28 mouse cellular contexts compared by ENCODE assay signal in genomic region chr11:79122556-79122955, GRCm38 (mm10). TPM values are rescaled to one million over a fixed set of nuclear protein-coding genes. Genes with fewer than 3 reads are reported as not detected.
DNase-seq lines count a peak whose midpoint lies in the region; ATAC-seq and TF ChIP-seq lines count a peak whose summit lies in the region.
"Had no signal": no experiment of that assay in that cellular context is flagged by ENCODE, and none has a peak within 500 bp of the region (broad histone marks: within the 10 kb centered on the region; RNA-seq: fewer than 3 reads in every experiment).

No protein-coding gene starts in this region.

- 37% methylated on average over 10 of the region's 10 CpGs for WGBS in liver, embryonic 12.5 days (ENCODE audit: insufficient replicate concordance)
- WGBS in bone marrow, adult 2 months, result 26% methylated on average over 10 of the region's 10 CpGs
- WGBS in forebrain, embryonic 12.5 days, result 92% methylated on average over 10 of the region's 10 CpGs
- WGBS in midbrain, embryonic 13.5 days, result 92% methylated on average over 10 of the region's 10 CpGs

- no peak for DNase-seq in liver
- peak; percentile 52 for DNase-seq in CD4-positive, CD25-positive, alpha-beta regulatory T cell, adult 2 months (ENCODE audit: low read depth, low spot score)
- DNase-seq in kidney, postnatal 25 days, result no peak
- DNase-seq: adrenal gland, postnatal 36 days; B cell, adult 2 months; cerebellum, adult 2 months; cerebellum, postnatal 25 days; gastrocnemius, postnatal 25 days; heart, adult 2 months; heart, postnatal 14 days; kidney, adult 8-10 months; layer of hippocampus, adult 9-11 months; lung, adult 2 months; lung, postnatal 10 days; thymus, adult 18-20 months; thymus, postnatal 4 days had no signal

- H3K27ac ChIP-seq in liver, embryonic 12.5 days, result no peak overlapping the region
- 0 out of 2 replicates have a peak overlapping the region, but pooled peaks have one; percentile 0 for H3K27ac ChIP-seq in bone marrow, adult 2 months (ENCODE audit: control insufficient read depth, insufficient read depth, low read depth, low read length, poor library complexity)
- H3K27ac ChIP-seq in forebrain, embryonic 12.5 days, result no peak overlapping the region
- H3K27ac ChIP-seq in midbrain, embryonic 13.5 days, result no peak overlapping the region
- H3K27ac ChIP-seq: forebrain, embryonic 15.5 days; heart, adult 2 months; hindbrain, embryonic 10.5 days; hindbrain, embryonic 15.5 days; kidney, postnatal 0 days; macrophage; midbrain, embryonic 12.5 days had no signal

- no peak overlapping the region for H3K4me2 ChIP-seq in liver, embryonic 12.5 days
- H3K4me2 ChIP-seq in forebrain, embryonic 12.5 days, result no peak overlapping the region
- H3K4me2 ChIP-seq in midbrain, embryonic 13.5 days (replicated peaks), result no peak overlapping the region
- H3K4me2 ChIP-seq: forebrain, embryonic 15.5 days; hindbrain, embryonic 15.5 days; midbrain, embryonic 12.5 days had no signal

- 0 out of 2 replicates have a peak, but pooled peaks cover under 1% of the 10 kb centered on the region for H3K9me3 ChIP-seq in liver, embryonic 12.5 days (replicated peaks)
- H3K9me3 ChIP-seq in forebrain, embryonic 12.5 days, result no peaks in the 10 kb centered on the region
- no peaks in the 10 kb centered on the region for H3K9me3 ChIP-seq in midbrain, embryonic 13.5 days
- H3K9me3 ChIP-seq: forebrain, embryonic 15.5 days; hindbrain, embryonic 10.5 days; hindbrain, embryonic 15.5 days; midbrain, embryonic 12.5 days had no signal

- TF ChIP-seq CTCF in bone marrow, adult 2 months (IDR thresholded peaks at IDR 0.05; ENCODE audit: control insufficient read depth, insufficient read depth, low read length), result no peak

- H3K36me3 ChIP-seq in liver, embryonic 12.5 days, result no peaks in the 10 kb centered on the region
- no peaks in the 10 kb centered on the region for H3K36me3 ChIP-seq in forebrain, embryonic 12.5 days (replicated peaks)
- no peaks in the 10 kb centered on the region for H3K36me3 ChIP-seq in midbrain, embryonic 13.5 days
- H3K36me3 ChIP-seq: forebrain, embryonic 15.5 days; hindbrain, embryonic 10.5 days; hindbrain, embryonic 15.5 days; midbrain, embryonic 12.5 days had no signal

- TF ChIP-seq POLR2A in bone marrow, adult 2 months (IDR thresholded peaks at IDR 0.05; ENCODE audit: borderline replicate concordance, control insufficient read depth, low read depth, low read length), result no peak

- 0 out of 2 replicates have a peak, but pooled peaks have one; percentile 8 for ATAC-seq in liver, embryonic 12.5 days
- peak; percentile 12; the same call in 1 of the 2 replicates for ATAC-seq in megakaryocyte progenitor cell, adult 5-6 weeks (replicated peaks; ENCODE audit: poor library complexity)
- no peak for ATAC-seq in forebrain, embryonic 12.5 days (ENCODE audit: low FRiP score)
- no peak for ATAC-seq in midbrain, embryonic 13.5 days
- ATAC-seq: forebrain, embryonic 15.5 days; intestine, embryonic 16.5 days had no signal

- H3K4me3 ChIP-seq in liver, embryonic 12.5 days, result no peak overlapping the region
- H3K4me3 ChIP-seq in bone marrow, adult 2 months (replicated peaks; ENCODE audit: control insufficient read depth, low read depth, low read length), result no peak overlapping the region
- H3K4me3 ChIP-seq in forebrain, embryonic 12.5 days (replicated peaks), result no peak overlapping the region
- no peak overlapping the region for H3K4me3 ChIP-seq in midbrain, embryonic 13.5 days (replicated peaks)
- H3K4me3 ChIP-seq: forebrain, embryonic 15.5 days; heart, adult 2 months; hindbrain, embryonic 10.5 days; hindbrain, embryonic 15.5 days; midbrain, embryonic 12.5 days had no signal

- H3K27me3 ChIP-seq in liver, embryonic 12.5 days (replicated peaks), result no peaks in the 10 kb centered on the region
- H3K27me3 ChIP-seq in forebrain, embryonic 12.5 days, result no peaks in the 10 kb centered on the region
- no peaks in the 10 kb centered on the region for H3K27me3 ChIP-seq in midbrain, embryonic 13.5 days
- H3K27me3 ChIP-seq: forebrain, embryonic 15.5 days; hindbrain, embryonic 15.5 days; midbrain, embryonic 12.5 days had no signal

- H3K4me1 ChIP-seq in liver, embryonic 12.5 days, result peaks cover 35% of the 10 kb centered on the region
- H3K4me1 ChIP-seq in bone marrow, adult 2 months (ENCODE audit: control insufficient read depth, insufficient read depth, low read length), result peaks cover 25% of the 10 kb centered on the region
- H3K4me1 ChIP-seq in forebrain, embryonic 12.5 days, result peaks cover 17% of the 10 kb centered on the region
- peaks cover 7% of the 10 kb centered on the region for H3K4me1 ChIP-seq in midbrain, embryonic 13.5 days (replicated peaks)

- H3K9ac ChIP-seq in liver, embryonic 12.5 days, result no peak overlapping the region
- H3K9ac ChIP-seq in forebrain, embryonic 12.5 days, result no peak overlapping the region
- no peak overlapping the region for H3K9ac ChIP-seq in midbrain, embryonic 13.5 days (replicated peaks)
- H3K9ac ChIP-seq: forebrain, embryonic 15.5 days; hindbrain, embryonic 15.5 days; midbrain, embryonic 12.5 days had no signal

RNA-seq across cellular contexts. Expression of gene Ksr1, which starts 23.7 kb away (rescaled TPM):
- 2.4 and 3.1 TPM in 2 replicates for polyA plus RNA-seq in liver, embryonic 12.5 days (2016; fragmentation: Nextera tagmentation; extraction: Ambion mirVana)
- polyA plus RNA-seq in bone marrow, adult 2 months (2011; ENCODE audit: insufficient read depth, insufficient read length, low replicate concordance, missing spikeins), result 6.4 and 18.2 TPM in 2 replicates
- total RNA-seq in megakaryocyte progenitor cell, adult 5-6 weeks (2015), result 7.1 and 8.7 TPM in 2 replicates
- total RNA-seq in megakaryocyte progenitor cell, adult 5-6 weeks (2017), result 6.0 and 7.2 TPM in 2 replicates
- polyA plus RNA-seq in forebrain, embryonic 12.5 days (2016; fragmentation: Nextera tagmentation; extraction: Ambion mirVana), result 4.7 and 7.6 TPM in 2 replicates
- 2.3 and 3.7 TPM in 2 replicates for polyA plus RNA-seq in midbrain, embryonic 13.5 days (2015; fragmentation: Nextera tagmentation; extraction: Ambion mirVana)

Comparison
In these comparisons a context has a peak if more than half of its experiments do, and no peak if none do; other contexts are left out.
1. ATAC-seq: peak in liver, embryonic 12.5 days (single experiment) and megakaryocyte progenitor cell, adult 5-6 weeks (single experiment); none in forebrain, embryonic 12.5 days (single experiment) and midbrain, embryonic 13.5 days (single experiment).